Mouse (Mus musculus) heart, embryonic 10.5 days (tissue): ENCODE data around the gene Dcst2. TPM values are rescaled to one million over a fixed set of nuclear protein-coding genes. Genes with fewer than 3 reads are reported as not detected.
A peak's percentile ranks its signal among the peaks of the same experiment; 100 is the strongest.

Source experiments
- DNase-seq: peaks from one replicate; pipeline ENCODE4 v3.0.0-alpha.2; 2017; ENCODE audit warnings: low spot score
- H3K27ac ChIP-seq: fragments of 300-500 bp; sonication (generic); 2 replicates; pipeline ENCODE4 v1.5.1; 2016; ENCODE audit warnings: mild to moderate bottlenecking
- H3K27me3 ChIP-seq: fragments of 300-500 bp; sonication (generic); 2 replicates; pipeline ENCODE4 v1.6.1; 2016; ENCODE audit warnings: mild to moderate bottlenecking; ENCODE audit not compliant: poor library complexity, insufficient read depth, severe bottlenecking
- H3K36me3 ChIP-seq: fragments of 300-500 bp; sonication (generic); 2 replicates; pipeline ENCODE4 v1.6.1; 2016; ENCODE audit warnings: mild to moderate bottlenecking, moderate library complexity
- H3K4me1 ChIP-seq: fragments of 300-500 bp; sonication (generic); 2 replicates; pipeline ENCODE4 v1.6.1; 2016; ENCODE audit warnings: mild to moderate bottlenecking
- H3K4me3 ChIP-seq: fragments of 300-500 bp; sonication (generic); 2 replicates; pipeline ENCODE4 v1.5.1; 2016; ENCODE audit warnings: mild to moderate bottlenecking, moderate library complexity
- H3K9me3 ChIP-seq: fragments of 300-500 bp; sonication (generic); 2 replicates; pipeline ENCODE4 v1.6.1; 2016; ENCODE audit warnings: mild to moderate bottlenecking, moderate library complexity
- WGBS: fragments of 180-500 bp; shearing (Covaris S2); methylation state at CpG from one replicate; pipeline ENCODE4 v1.1.7; 2016; 5-methylcytosine and 5-hydroxymethylcytosine counted together
- polyA plus RNA-seq: library from polyadenylated mRNA; unstranded; fragments of >200 nt; fragmentation: Nextera tagmentation; extraction: Ambion mirVana; gene quantifications from 2 replicates; pipeline ENCODE4 v1.2.1, GENCODE M21; 2016

Gene Dcst2
- polyA plus RNA-seq = 0.05 TPM in 1 of 2 replicates, not detected in the other

- WGBS = 77% methylated on average over 7 of the region's 7 CpGs
These were observed at the start of gene Dcst2 for GRCm38 (mm10) chr3:89361675-89362074. Gene Dcst2 (plus strand): TSS chr3:89361975.

GRCm38 (mm10) chr3:89314340-89314739 lies 47.4 kb upstream of the Dcst2 start:
- H3K4me3 ChIP-seq = no peak overlapping the region
- no peaks in the 10 kb centered on the region for H3K36me3 ChIP-seq
- 66% methylated on average over 5 of the region's 5 CpGs for WGBS
- H3K9me3 ChIP-seq = no peaks in the 10 kb centered on the region
- peaks cover 24% of the 10 kb centered on the region for H3K27me3 ChIP-seq
- 0 out of 2 replicates have a peak overlapping the region, but pooled peaks have one; percentile 67 for H3K27ac ChIP-seq
- no peak for DNase-seq
- peaks cover 42% of the 10 kb centered on the region for H3K4me1 ChIP-seq

More at GRCm38 (mm10) chr3:89361675-89362074, at the start of gene Dcst2:
- peaks cover 43% of the 10 kb centered on the region for H3K27me3 ChIP-seq
- no peaks in the 10 kb centered on the region for H3K36me3 ChIP-seq
- H3K4me1 ChIP-seq = peaks cover 6% of the 10 kb centered on the region; the same call in 1 of the 2 replicates
- no peak within 1 kb of the TSS for H3K4me3 ChIP-seq
- DNase-seq = no peak
- H3K9me3 ChIP-seq = no peaks in the 10 kb centered on the region
- no peak within 1 kb of the TSS for H3K27ac ChIP-seq

- no peaks in the 10 kb centered on the region for H3K36me3 ChIP-seq
- 52% methylated on average over 2 of the region's 2 CpGs for WGBS
- DNase-seq = no peak
- H3K4me3 ChIP-seq = peak overlapping the region; percentile 57
- peaks cover 47% of the 10 kb centered on the region for H3K4me1 ChIP-seq
- peaks cover 28% of the 10 kb centered on the region for H3K27me3 ChIP-seq
- H3K9me3 ChIP-seq = no peaks in the 10 kb centered on the region
- H3K27ac ChIP-seq = peak overlapping the region; percentile 67
These were observed 47.0 kb upstream of the Dcst2 start for GRCm38 (mm10) chr3:89314791-89315190.

DNA sequence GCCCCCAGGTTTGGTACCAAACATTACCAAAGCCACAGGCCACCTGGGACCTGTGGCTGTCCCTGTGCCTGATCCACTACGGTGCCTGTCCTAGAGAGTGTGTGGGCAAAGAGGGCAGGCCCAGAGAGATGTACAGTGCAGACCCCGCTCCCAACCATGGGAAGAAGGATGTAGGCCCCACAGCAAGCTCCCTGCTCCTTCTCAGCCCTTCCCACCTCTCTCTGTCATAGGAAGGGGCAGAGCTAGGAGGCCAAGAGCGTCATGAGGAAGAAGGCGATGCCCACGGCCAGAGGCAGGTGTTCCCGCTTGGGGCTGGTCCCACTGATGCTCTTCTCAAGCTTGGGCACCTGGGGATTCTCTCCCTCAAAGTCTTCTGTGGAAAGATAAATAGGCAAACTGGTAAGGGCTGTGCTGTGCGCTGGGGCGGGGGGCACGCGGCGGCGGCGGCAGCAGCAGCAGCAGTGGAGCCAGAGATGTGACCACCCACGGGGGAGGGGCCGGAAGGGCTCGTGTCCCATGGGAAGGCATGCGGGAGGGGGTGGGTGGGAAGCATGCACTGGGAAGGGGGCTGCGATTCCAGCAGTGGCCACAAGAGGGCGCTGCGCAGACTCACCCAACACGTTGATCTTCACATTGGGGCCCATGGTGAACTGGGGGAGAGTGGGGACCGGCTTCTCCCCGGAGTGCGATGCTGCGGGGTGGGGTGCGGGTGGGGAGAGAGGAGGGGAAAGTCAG lies 46.4 kb upstream of the Dcst2 start:
- DNase-seq = peak; percentile 89
- no peaks in the 10 kb centered on the region for H3K9me3 ChIP-seq
- H3K27ac ChIP-seq = peak overlapping the region; percentile 67
- H3K36me3 ChIP-seq = no peaks in the 10 kb centered on the region
- H3K4me3 ChIP-seq = peak overlapping the region; percentile 57
- peaks cover 34% of the 10 kb centered on the region for H3K27me3 ChIP-seq
- WGBS = 9% methylated on average over 26 of the region's 26 CpGs
- H3K4me1 ChIP-seq = peaks cover 52% of the 10 kb centered on the region

DNA sequence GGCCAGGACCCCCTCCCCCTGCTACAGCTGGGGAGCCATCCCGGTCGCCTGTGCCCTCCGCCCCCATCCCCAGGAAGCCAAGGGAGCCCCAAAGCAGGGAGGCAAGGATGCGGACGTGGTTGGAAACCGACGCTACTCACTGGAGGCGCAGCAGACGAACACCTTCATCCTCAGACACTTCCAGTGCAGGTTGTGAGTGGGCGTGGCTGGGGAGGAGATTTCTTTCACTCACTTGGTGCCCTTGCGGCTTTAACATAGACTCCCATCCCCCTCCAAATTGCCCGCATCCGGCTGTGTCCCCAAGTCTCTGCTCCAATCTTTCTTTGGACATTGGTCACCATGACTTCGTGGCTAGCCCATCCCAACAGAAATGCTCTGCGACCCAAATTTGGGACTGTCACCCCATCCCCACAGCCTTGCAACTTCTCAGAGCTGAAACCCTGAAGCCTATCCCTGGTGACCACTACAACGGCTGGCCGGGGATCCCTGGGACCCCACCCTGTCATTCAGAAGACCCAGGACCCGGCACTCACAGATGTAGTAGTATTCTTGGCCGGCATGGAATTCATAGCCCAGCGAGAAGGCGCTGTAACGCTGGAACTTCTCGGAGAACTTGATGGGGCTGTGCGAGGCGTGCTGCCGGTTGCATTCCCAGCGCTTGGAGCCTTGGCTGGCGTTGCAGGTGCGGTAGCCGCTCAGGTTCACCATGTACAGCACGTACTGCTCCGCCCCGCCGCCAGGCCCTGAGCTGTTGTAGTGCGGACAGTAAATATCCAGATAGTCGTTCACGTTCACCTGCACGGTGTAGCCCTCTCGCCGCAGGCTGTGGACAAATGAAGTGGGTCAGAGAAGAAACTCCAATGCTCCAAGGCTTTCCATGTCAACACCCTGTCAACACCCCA lies 45.6 kb upstream of the Dcst2 start:
- Histone ChIP-seq H3K27me3 (peaks cover 42% of the 10 kb centered on the region), H3K36me3 (no peaks in the 10 kb centered on the region), H3K4me3 (peak overlapping the region; percentile 57), H3K27ac (peak overlapping the region; percentile 67; the same call in 1 of the 2 replicates), H3K9me3 (no peaks in the 10 kb centered on the region), H3K4me1 (peaks cover 60% of the 10 kb centered on the region)
- 21% methylated on average over 40 of the region's 40 CpGs for WGBS
- DNase-seq = no peak

DNA sequence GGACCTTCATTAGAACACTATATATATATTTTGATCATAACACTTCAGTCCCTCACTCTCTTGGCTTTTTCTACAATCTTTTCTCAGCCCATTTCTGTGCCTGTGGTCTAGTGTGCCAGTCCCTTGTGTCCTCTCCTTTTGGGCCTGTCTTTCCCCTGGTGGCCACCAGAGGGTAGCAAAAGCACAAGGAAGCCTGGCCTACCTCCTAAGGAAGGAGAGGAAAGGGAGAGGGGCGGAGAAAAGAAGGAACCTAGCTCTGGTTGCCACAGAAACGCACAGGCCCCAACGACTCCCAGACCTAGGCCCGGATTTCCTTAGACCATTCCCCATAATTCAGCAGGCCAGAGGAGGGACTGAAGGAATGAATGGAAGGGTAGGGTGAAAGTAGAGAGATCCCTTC lies 44.9 kb upstream of the Dcst2 start:
- WGBS = 3% methylated on average over 4 of the region's 4 CpGs
- DNase-seq = no peak
- no peak overlapping the region for H3K27ac ChIP-seq
- no peaks in the 10 kb centered on the region for H3K9me3 ChIP-seq
- H3K27me3 ChIP-seq = peaks cover 49% of the 10 kb centered on the region
- H3K4me1 ChIP-seq = peaks cover 67% of the 10 kb centered on the region
- peak overlapping the region; percentile 57; the same call in 1 of the 2 replicates for H3K4me3 ChIP-seq
- H3K36me3 ChIP-seq = no peaks in the 10 kb centered on the region

DNA sequence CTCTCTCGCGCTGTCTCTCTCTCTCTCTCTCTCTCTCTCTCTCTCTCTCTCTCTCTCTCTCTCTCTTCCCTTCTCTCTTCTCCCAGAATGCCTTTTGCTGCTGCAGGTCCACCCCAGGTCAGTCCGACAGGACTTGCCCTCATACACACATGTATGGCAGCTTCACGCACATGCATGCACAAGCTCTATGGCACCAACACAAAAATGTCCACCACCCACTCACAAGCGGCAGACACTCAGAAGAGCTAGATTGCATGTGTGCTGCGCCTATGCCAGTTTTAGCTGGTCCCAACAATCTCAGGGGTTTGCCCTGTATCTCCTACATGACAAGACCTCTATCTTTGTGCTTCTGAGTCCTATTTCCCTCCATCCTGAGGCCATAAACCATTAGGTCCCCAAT lies 44.5 kb upstream of the Dcst2 start:
- peaks cover 53% of the 10 kb centered on the region for H3K27me3 ChIP-seq

GRCm38 (mm10) chr3:89318316-89318715 lies 43.5 kb upstream of the Dcst2 start:
- peaks cover 64% of the 10 kb centered on the region for H3K27me3 ChIP-seq
- WGBS = 70% methylated on average over 8 of the region's 8 CpGs

More for the DNA sequence above, 44.5 kb upstream of the Dcst2 start:
- no peak for DNase-seq
- no peaks in the 10 kb centered on the region for H3K9me3 ChIP-seq
- peak overlapping the region; percentile 57; the same call in 1 of the 2 replicates for H3K4me3 ChIP-seq
- H3K27ac ChIP-seq = no peak overlapping the region
- H3K36me3 ChIP-seq = no peaks in the 10 kb centered on the region
- WGBS = 68% methylated on average over 6 of the region's 6 CpGs
- peaks cover 71% of the 10 kb centered on the region for H3K4me1 ChIP-seq

GRCm38 (mm10) chr3:89318971-89319590 lies 42.7 kb upstream of the Dcst2 start:
- DNase-seq = no peak
- H3K27me3 ChIP-seq = peaks cover 71% of the 10 kb centered on the region
- H3K4me1 ChIP-seq = peaks cover 77% of the 10 kb centered on the region
- H3K9me3 ChIP-seq = no peaks in the 10 kb centered on the region
- WGBS = 8% methylated on average over 21 of the region's 21 CpGs
- H3K4me3 ChIP-seq = peak overlapping the region; percentile 76
- H3K36me3 ChIP-seq = no peaks in the 10 kb centered on the region
- no peak overlapping the region for H3K27ac ChIP-seq

More at GRCm38 (mm10) chr3:89318316-89318715, 43.5 kb upstream of the Dcst2 start:
- Histone ChIP-seq H3K4me1 (peaks cover 78% of the 10 kb centered on the region), H3K36me3 (no peaks in the 10 kb centered on the region), H3K27ac (no peak overlapping the region), H3K4me3 (no peak overlapping the region), H3K9me3 (no peaks in the 10 kb centered on the region)
- DNase-seq = no peak

GRCm38 (mm10) chr3:89319591-89320350 lies 42.0 kb upstream of the Dcst2 start:
- DNase-seq = no peak
- Histone ChIP-seq H3K9me3 (no peaks in the 10 kb centered on the region), H3K27me3 (peaks cover 75% of the 10 kb centered on the region), H3K4me1 (peaks cover 70% of the 10 kb centered on the region), H3K36me3 (no peaks in the 10 kb centered on the region), H3K4me3 (peak overlapping the region; percentile 76), H3K27ac (0 out of 2 replicates have a peak overlapping the region, but pooled peaks have one; percentile 42)
- 4% methylated on average over 58 of the region's 58 CpGs for WGBS

- 2% methylated on average over 35 of the region's 41 CpGs for WGBS
- H3K27me3 ChIP-seq = peaks cover 75% of the 10 kb centered on the region
- no peaks in the 10 kb centered on the region for H3K9me3 ChIP-seq
- H3K27ac ChIP-seq = peak overlapping the region; percentile 47
- no peak for DNase-seq
- no peaks in the 10 kb centered on the region for H3K36me3 ChIP-seq
- peak overlapping the region; percentile 76 for H3K4me3 ChIP-seq
- H3K4me1 ChIP-seq = peaks cover 61% of the 10 kb centered on the region
These were observed 41.1 kb upstream of the Dcst2 start for GRCm38 (mm10) chr3:89320581-89321182.
